Mouse (Mus musculus): ENCODE results near the gene Fus. TPM values are rescaled to one million over a fixed set of nuclear protein-coding genes. Genes with fewer than 3 reads are reported as not detected.

Gene Fus
- polyA plus RNA-seq, 1 experiment from 2014 or later, result 62.7 TPM

DNA sequence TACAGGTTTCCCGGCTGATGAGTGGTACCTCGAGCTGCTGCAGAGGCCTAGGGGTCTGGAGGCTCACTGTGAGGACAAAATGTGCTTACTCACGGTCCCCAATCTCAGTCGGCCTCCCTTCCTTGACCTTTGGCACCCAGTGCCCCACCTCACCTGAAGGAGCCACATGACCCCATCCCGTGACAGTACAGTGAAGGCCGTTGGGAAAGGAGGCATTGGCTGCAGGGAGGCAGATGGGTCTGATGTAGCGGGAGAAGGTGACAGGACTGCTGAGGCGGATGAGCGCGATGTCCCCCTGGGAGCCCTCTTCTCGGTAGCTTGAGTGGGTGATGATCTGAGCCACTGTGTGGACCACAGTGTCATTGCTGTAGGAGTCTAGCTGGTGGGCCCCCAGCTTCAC is 40.4 kb upstream of the Fus start:
- Histone ChIP-seq H3K4me3 (ENCODE audit: low read depth, low read length) (no peak overlapping the region), H3K4me2 (ENCODE audit: low read depth, severe bottlenecking) (no peak overlapping the region), H3K27me3 (ENCODE audit: control insufficient read depth, insufficient read depth, low read length) (peaks cover 18% of the 10 kb centered on the region), H3K27ac (replicated peaks; ENCODE audit: low read depth, low read length) (no peak overlapping the region), H3K9ac (ENCODE audit: low read length) (no peak overlapping the region), H3K4me1 (ENCODE audit: control insufficient read depth, insufficient read depth, low read length) (no peaks in the 10 kb centered on the region), H3K36me3 (ENCODE audit: control insufficient read depth, insufficient read depth, low read length) (peaks cover 5% of the 10 kb centered on the region; the same call in 1 of the 2 replicates), H3K9me3 (ENCODE audit: control insufficient read depth, low read length) (no peaks in the 10 kb centered on the region)
- 89% methylated on average over 11 of the region's 11 CpGs for WGBS
- no peak for DNase-seq (ENCODE audit: low spot score)
- ATAC-seq (ENCODE audit: insufficient number of reproducible peaks, low FRiP score, low TSS enrichment, low read depth), result no peak

DNA sequence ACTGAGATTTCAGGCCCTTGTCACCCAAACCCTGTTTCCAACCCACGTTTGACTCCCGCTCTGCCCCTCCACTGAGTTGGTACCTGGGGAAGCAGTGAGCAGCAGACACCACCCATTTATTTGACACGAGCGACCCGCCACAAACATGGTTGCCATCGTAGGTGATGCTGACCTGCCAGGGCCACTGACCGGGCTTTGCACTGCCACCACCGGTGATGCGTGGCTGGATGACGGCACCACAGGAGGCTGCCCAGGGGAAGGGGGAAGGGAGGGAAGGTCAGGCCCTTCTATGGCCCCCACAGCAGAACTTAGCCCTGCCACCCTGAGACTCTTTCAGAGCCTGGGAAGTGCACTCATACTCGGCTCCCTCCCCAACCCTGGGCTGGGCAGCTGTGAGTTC is 39.5 kb upstream of the Fus start:
- Histone ChIP-seq H3K27ac (replicated peaks; ENCODE audit: low read depth, low read length) (no peak overlapping the region), H3K9me3 (ENCODE audit: control insufficient read depth, low read length) (no peaks in the 10 kb centered on the region), H3K36me3 (ENCODE audit: control insufficient read depth, insufficient read depth, low read length) (peaks cover 5% of the 10 kb centered on the region; the same call in 1 of the 2 replicates), H3K4me1 (ENCODE audit: control insufficient read depth, insufficient read depth, low read length) (no peaks in the 10 kb centered on the region), H3K4me2 (ENCODE audit: low read depth, severe bottlenecking) (no peak overlapping the region), H3K4me3 (ENCODE audit: low read depth, low read length) (no peak overlapping the region), H3K27me3 (ENCODE audit: control insufficient read depth, insufficient read depth, low read length) (peaks cover 18% of the 10 kb centered on the region), H3K9ac (ENCODE audit: low read length) (no peak overlapping the region)
- ATAC-seq (ENCODE audit: insufficient number of reproducible peaks, low FRiP score, low TSS enrichment, low read depth) (no peak), DNase-seq (ENCODE audit: low spot score) (no peak)
- 87% methylated on average over 11 of the region's 11 CpGs for WGBS

DNA sequence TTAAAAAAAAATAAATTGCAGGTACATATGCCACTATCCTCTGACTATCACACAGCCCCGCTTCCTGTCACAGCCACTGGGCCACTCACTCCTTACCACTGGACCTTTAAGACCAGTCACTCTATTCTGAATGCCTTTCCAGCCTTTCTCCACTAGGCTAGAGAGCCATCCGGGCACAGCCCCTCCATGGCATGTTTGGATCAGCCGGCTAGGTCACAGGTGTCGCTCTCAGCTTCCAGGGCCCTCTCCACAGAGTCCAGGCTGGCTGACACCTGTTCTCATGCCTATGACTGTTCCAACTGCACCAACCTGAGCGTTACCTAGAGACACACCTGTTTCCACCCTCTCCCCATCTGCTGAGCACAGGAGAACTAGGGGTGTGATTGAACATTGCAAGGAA is 38.7 kb upstream of the Fus start:
- Histone ChIP-seq H3K27ac (replicated peaks; ENCODE audit: low read depth, low read length) (no peak overlapping the region), H3K9ac (ENCODE audit: low read length) (no peak overlapping the region), H3K9me3 (ENCODE audit: control insufficient read depth, low read length) (no peaks in the 10 kb centered on the region), H3K4me2 (ENCODE audit: low read depth, severe bottlenecking) (no peak overlapping the region), H3K36me3 (ENCODE audit: control insufficient read depth, insufficient read depth, low read length) (peaks cover 5% of the 10 kb centered on the region; the same call in 1 of the 2 replicates), H3K4me3 (ENCODE audit: low read depth, low read length) (no peak overlapping the region), H3K27me3 (ENCODE audit: control insufficient read depth, insufficient read depth, low read length) (peaks cover 18% of the 10 kb centered on the region), H3K4me1 (ENCODE audit: control insufficient read depth, insufficient read depth, low read length) (no peaks in the 10 kb centered on the region)
- WGBS, result 56% methylated on average over 5 of the region's 5 CpGs
- ATAC-seq (ENCODE audit: insufficient number of reproducible peaks, low FRiP score, low TSS enrichment, low read depth) (no peak), DNase-seq (ENCODE audit: low spot score) (no peak)

DNA sequence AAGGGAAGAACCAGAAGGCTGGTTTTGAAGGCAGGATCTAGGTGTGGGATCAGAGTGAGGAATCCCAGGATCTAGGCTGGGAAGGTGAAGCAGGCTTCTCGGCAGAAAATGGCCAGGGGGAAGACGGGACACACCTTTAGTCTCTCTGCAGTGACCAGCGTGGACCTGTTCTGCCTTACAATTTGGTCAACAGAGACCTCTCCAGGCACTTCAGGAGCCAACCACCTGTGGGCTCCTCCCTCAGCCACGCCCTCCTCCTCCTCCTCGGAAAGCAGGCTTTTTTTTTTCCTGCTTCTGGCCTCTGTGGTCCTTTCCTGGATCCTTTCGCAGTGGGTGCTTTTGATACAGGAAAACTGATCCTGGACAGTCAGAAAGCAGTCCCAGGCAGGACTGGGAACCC is 37.3 kb upstream of the Fus start, which contains the start of gene Prss8:
TSS of gene Prss8 (minus strand) at position 182 of the 400 bp plus-strand sequence.
- 8% methylated on average over 6 of the region's 6 CpGs for WGBS
- ATAC-seq (ENCODE audit: insufficient number of reproducible peaks, low FRiP score, low TSS enrichment, low read depth) (no peak), DNase-seq (ENCODE audit: low spot score) (no peak)
- peak within 1 kb of the TSS; percentile 22 for H3K4me3 ChIP-seq (ENCODE audit: low read depth, low read length)
- no peak within 1 kb of the TSS for H3K27ac ChIP-seq (replicated peaks; ENCODE audit: low read depth, low read length)
- H3K27me3 ChIP-seq (ENCODE audit: control insufficient read depth, insufficient read depth, low read length), result peaks cover 18% of the 10 kb centered on the region
- peak within 1 kb of the TSS; percentile 51 for H3K9ac ChIP-seq (ENCODE audit: low read length)
- H3K9me3 ChIP-seq (ENCODE audit: control insufficient read depth, low read length), result no peaks in the 10 kb centered on the region
- peaks cover 5% of the 10 kb centered on the region; the same call in 1 of the 2 replicates for H3K36me3 ChIP-seq (ENCODE audit: control insufficient read depth, insufficient read depth, low read length)
- no peaks in the 10 kb centered on the region for H3K4me1 ChIP-seq (ENCODE audit: control insufficient read depth, insufficient read depth, low read length)
- H3K4me2 ChIP-seq (ENCODE audit: low read depth, severe bottlenecking), result peak within 1 kb of the TSS; percentile 42

DNA sequence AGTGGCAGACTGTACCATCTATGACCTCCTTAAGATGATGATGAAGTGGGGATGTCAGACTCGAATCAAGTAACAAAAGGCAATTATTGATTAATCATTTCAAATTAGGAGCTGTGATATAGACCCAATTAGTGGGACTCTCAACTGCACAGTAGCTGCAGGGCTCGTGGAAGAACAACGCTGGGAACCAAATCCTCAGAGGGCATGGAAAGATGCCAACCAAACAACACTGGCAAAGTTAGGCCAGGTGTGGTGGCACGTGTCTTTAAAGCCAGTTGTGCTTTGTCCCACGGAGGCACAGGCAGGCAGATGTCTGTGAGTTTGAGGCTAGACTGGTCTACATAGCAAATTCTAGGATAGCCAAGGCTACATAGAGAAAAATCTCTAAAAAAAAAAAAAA is 36.6 kb upstream of the Fus start:
- H3K4me1 ChIP-seq (ENCODE audit: control insufficient read depth, insufficient read depth, low read length), result no peaks in the 10 kb centered on the region

DNA sequence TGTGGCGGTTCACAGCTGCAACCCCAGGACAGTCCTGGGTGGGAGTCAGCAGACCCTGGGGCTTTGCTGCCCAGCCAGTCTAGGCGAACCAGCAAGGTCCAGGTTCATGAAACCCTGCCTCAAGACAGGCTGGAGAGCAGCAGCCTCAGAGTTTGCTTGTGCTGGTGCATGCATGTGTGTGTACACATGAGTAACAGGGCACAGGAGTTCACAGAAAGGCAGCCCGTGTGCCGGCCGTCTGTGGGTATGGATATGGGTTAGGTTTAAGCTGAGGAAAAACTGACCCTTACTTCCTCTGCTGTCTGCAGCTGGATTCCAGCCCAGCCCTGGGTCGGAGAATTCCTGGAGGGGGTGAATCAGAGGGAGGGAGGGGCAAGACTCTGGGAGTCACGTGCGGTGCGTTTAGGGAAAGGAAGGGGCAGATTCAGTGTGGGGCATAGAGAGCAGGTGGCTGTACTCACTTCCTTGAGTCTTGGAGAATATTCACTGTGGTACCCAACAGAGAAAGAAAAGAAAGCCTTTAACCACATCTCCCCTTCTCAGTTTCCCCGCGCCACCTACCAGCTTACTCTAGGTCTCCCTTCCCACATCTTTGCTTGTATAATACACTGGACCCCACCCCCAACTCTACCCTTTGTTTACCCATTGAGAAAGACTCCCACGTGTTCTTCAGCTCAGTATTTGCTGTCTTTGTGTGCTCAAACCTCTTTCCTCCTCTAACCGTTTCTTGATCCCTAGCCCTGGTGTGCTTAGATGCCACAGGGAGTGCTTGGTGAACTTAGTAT is 35.7 kb upstream of the Fus start:
- no peak overlapping the region for H3K4me2 ChIP-seq (ENCODE audit: low read depth, severe bottlenecking)
- H3K9ac ChIP-seq (ENCODE audit: low read length), result peak overlapping the region; percentile 7; the same call in 1 of the 2 replicates
- no peaks in the 10 kb centered on the region; the same call in 1 of the 2 replicates for H3K36me3 ChIP-seq (ENCODE audit: control insufficient read depth, insufficient read depth, low read length)
- DNase-seq (ENCODE audit: low spot score) (no peak), ATAC-seq (ENCODE audit: insufficient number of reproducible peaks, low FRiP score, low TSS enrichment, low read depth) (no peak)
- H3K27ac ChIP-seq (replicated peaks; ENCODE audit: low read depth, low read length), result no peak overlapping the region
- 47% methylated on average over 13 of the region's 13 CpGs for WGBS
- H3K27me3 ChIP-seq (ENCODE audit: control insufficient read depth, insufficient read depth, low read length), result peaks cover 18% of the 10 kb centered on the region
- no peaks in the 10 kb centered on the region for H3K9me3 ChIP-seq (ENCODE audit: control insufficient read depth, low read length)
- 0 out of 2 replicates have a peak, but pooled peaks cover 3% of the 10 kb centered on the region for H3K4me1 ChIP-seq (ENCODE audit: control insufficient read depth, insufficient read depth, low read length)
- H3K4me3 ChIP-seq (ENCODE audit: low read depth, low read length), result no peak overlapping the region

More for the DNA sequence above, 36.6 kb upstream of the Fus start:
- H3K4me3 ChIP-seq (ENCODE audit: low read depth, low read length), result no peak overlapping the region
- peaks cover 2% of the 10 kb centered on the region; the same call in 1 of the 2 replicates for H3K36me3 ChIP-seq (ENCODE audit: control insufficient read depth, insufficient read depth, low read length)
- H3K4me2 ChIP-seq (ENCODE audit: low read depth, severe bottlenecking), result no peak overlapping the region
- WGBS, result 83% methylated on average over 5 of the region's 5 CpGs
- H3K9ac ChIP-seq (ENCODE audit: low read length), result no peak overlapping the region
- H3K27me3 ChIP-seq (ENCODE audit: control insufficient read depth, insufficient read depth, low read length), result peaks cover 18% of the 10 kb centered on the region
- H3K9me3 ChIP-seq (ENCODE audit: control insufficient read depth, low read length), result no peaks in the 10 kb centered on the region
- ATAC-seq (ENCODE audit: insufficient number of reproducible peaks, low FRiP score, low TSS enrichment, low read depth), result no peak
- DNase-seq (ENCODE audit: low spot score), result no peak
- H3K27ac ChIP-seq (replicated peaks; ENCODE audit: low read depth, low read length), result no peak overlapping the region

DNA sequence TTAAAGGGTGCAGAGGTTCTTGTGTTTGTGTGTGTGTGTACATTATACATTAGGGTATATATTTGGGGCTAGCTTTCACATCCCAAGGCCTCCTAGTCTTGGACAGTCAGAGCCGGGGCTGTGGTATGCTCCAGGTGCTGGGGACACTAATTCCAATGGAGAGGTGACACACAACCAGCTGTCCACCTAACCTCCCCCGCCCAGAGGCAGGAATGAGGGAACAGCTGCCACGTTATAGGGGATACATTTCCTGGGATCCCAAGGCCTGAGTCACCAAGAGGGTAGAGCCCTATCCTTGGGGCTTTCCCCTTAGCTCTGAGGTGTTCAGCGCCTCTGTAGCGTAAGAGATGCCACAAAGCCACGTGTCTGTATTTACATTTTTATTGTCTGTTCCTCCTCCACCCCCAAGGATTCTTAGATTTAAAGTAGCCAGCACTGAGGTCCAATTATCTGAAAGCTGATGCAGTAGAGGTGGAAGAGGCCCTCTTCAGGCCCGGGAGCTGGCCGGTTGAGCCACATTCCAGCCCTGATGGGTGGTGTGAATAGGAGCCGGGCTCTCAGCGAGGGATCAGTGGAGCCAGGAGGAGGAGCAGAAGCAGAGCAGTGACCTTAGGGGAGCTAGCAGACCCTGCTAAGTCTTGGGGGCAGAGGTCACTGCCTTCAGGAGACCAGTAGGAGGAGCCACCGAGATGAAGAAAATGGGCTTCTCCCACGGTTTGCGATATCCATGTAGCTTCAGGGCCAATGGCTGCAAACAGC is 34.8 kb upstream of the Fus start:
- no peak overlapping the region for H3K4me3 ChIP-seq (ENCODE audit: low read depth, low read length)
- peaks cover 18% of the 10 kb centered on the region for H3K27me3 ChIP-seq (ENCODE audit: control insufficient read depth, insufficient read depth, low read length)
- DNase-seq (ENCODE audit: low spot score), result no peak
- no peaks in the 10 kb centered on the region for H3K36me3 ChIP-seq (ENCODE audit: control insufficient read depth, insufficient read depth, low read length)
- H3K9ac ChIP-seq (ENCODE audit: low read length), result no peak overlapping the region
- no peak overlapping the region for H3K4me2 ChIP-seq (ENCODE audit: low read depth, severe bottlenecking)
- 18% methylated on average over 13 of the region's 13 CpGs for WGBS
- H3K9me3 ChIP-seq (ENCODE audit: control insufficient read depth, low read length), result no peaks in the 10 kb centered on the region
- 0 out of 2 replicates have a peak, but pooled peaks cover 3% of the 10 kb centered on the region for H3K4me1 ChIP-seq (ENCODE audit: control insufficient read depth, insufficient read depth, low read length)
- no peak for ATAC-seq (ENCODE audit: insufficient number of reproducible peaks, low FRiP score, low TSS enrichment, low read depth)
- H3K27ac ChIP-seq (replicated peaks; ENCODE audit: low read depth, low read length), result no peak overlapping the region

DNA sequence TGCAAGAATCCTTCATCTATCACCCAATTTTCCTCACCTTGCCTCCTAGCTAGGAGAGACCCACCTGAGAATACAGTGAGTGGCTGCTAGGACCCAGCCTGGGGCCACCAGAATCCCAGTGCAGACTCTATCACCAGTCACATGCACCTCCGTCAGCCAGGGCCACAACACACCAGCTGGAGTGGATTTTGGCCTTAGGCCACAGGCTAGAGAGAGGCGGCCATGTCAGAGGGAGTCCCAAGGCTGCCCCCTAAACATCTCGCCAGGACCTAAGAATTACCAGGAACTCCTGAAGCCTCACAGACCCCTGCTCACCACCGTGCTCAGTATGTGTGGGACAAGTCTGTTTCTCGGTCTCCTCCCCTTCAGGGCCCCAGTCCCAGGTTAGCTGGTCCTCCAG is 33.2 kb upstream of the Fus start:
- H3K4me2 ChIP-seq (ENCODE audit: low read depth, severe bottlenecking), result no peak overlapping the region; the same call in 1 of the 2 replicates
- H3K4me3 ChIP-seq (ENCODE audit: low read depth, low read length), result no peak overlapping the region
- ATAC-seq (ENCODE audit: insufficient number of reproducible peaks, low FRiP score, low TSS enrichment, low read depth) (no peak), DNase-seq (ENCODE audit: low spot score) (no peak)
- H3K9me3 ChIP-seq (ENCODE audit: control insufficient read depth, low read length), result no peaks in the 10 kb centered on the region
- peaks cover 12% of the 10 kb centered on the region for H3K27me3 ChIP-seq (ENCODE audit: control insufficient read depth, insufficient read depth, low read length)
- WGBS, result 91% methylated on average over 5 of the region's 5 CpGs
- H3K4me1 ChIP-seq (ENCODE audit: control insufficient read depth, insufficient read depth, low read length), result 0 out of 2 replicates have a peak, but pooled peaks cover 3% of the 10 kb centered on the region
- no peaks in the 10 kb centered on the region for H3K36me3 ChIP-seq (ENCODE audit: control insufficient read depth, insufficient read depth, low read length)
- no peak overlapping the region; the same call in 1 of the 2 replicates for H3K9ac ChIP-seq (ENCODE audit: low read length)
- H3K27ac ChIP-seq (replicated peaks; ENCODE audit: low read depth, low read length), result no peak overlapping the region
